Mouse (Mus musculus) lung, postnatal 0 days (tissue): ENCODE data around the gene Olfr301.

Experiments used
- CTCF ChIP-seq: IDR thresholded peaks from 2 replicates; pipeline ENCODE4 v1.5.1; 2016; ENCODE audit warnings: antibody characterized with exemption, mild to moderate bottlenecking
- EP300 ChIP-seq: IDR thresholded peaks from 2 replicates; pipeline ENCODE4 v1.6.1; 2016; ENCODE audit warnings: antibody characterized with exemption, mild to moderate bottlenecking, control low read depth

GRCm38 (mm10) chr7:86385769-86386168, 17.9 kb upstream of the Olfr301 start:
- TF ChIP-seq CTCF = no peak
- TF ChIP-seq EP300 = no peak
